Mouse (Mus musculus): ENCODE measurements around the gene Mrgpra6.

Gene Mrgpra6

GRCm38 (mm10) chr7:47204830-47205229, at the start of gene Mrgpra6:
TSS of gene Mrgpra6 (minus strand) at chr7:47204920.
- no peak for DNase-seq (ENCODE audit: low read depth, low spot score)

GRCm38 (mm10) chr7:47252770-47253169, 48.0 kb upstream of the Mrgpra6 start, which contains the start of gene Mrgpra9:
TSS of gene Mrgpra9 (minus strand) at chr7:47252848.
- DNase-seq (ENCODE audit: low read depth, low spot score), result no peak

- no peak for DNase-seq (ENCODE audit: low read depth, low spot score)
Measured at GRCm38 (mm10) chr7:47244658-47245057, 39.9 kb upstream of the Mrgpra6 start.

GRCm38 (mm10) chr7:47195271-47195670, 9.4 kb downstream of the Mrgpra6 start:
- no peak for DNase-seq (ENCODE audit: low read depth, low spot score)

GRCm38 (mm10) chr7:47170814-47171213, 33.9 kb downstream of the Mrgpra6 start:
- no peak for DNase-seq (ENCODE audit: low read depth, low spot score)

DNA sequence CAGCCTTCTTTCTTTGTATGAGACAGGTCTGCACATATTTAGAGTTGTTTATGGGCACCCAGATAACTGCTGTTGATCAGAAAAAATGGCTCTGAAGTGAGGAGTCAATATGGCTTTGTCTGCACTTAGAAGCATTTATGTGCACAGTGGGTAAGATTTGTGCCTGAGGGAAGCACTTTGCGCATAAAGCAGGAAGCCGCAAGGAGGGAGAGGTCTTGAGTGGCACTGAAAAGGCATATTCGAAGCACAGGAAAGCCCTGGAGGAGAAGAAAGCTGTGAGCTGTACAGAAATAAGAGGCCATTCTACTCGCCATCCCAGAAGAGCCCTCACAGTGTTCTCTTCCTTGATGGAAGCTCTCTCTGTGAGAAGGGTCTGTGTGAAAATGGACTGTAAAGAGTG, 39.7 kb downstream of the Mrgpra6 start:
- no peak for DNase-seq (ENCODE audit: low read depth, low spot score)

DNA sequence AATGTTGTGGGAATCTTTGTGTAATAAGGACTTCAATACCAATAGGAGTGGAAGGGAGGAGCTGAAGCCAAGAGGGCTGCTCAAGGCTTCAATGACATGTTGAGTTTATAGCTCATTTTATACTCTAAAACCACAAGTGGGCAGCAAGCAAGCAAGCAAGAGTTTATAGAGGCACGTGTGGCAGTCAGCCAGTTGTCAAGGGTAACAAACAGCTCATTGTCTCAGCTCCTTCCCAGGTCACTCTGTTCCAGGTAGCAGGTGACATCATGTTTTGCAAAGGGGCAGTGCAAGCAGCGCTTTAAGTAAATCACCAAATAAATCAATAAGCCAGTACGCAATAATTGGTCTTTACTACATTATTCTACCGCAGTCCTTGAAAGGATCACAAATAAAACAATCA, 41.5 kb downstream of the Mrgpra6 start:
- no peak for DNase-seq (ENCODE audit: low read depth, low spot score)

- no peak for DNase-seq (ENCODE audit: low read depth, low spot score)
Measured at GRCm38 (mm10) chr7:47158451-47158850, 46.3 kb downstream of the Mrgpra6 start.

- DNase-seq (ENCODE audit: low read depth, low spot score), result no peak
Measured at GRCm38 (mm10) chr7:47157743-47158142, 47.0 kb downstream of the Mrgpra6 start.

DNA sequence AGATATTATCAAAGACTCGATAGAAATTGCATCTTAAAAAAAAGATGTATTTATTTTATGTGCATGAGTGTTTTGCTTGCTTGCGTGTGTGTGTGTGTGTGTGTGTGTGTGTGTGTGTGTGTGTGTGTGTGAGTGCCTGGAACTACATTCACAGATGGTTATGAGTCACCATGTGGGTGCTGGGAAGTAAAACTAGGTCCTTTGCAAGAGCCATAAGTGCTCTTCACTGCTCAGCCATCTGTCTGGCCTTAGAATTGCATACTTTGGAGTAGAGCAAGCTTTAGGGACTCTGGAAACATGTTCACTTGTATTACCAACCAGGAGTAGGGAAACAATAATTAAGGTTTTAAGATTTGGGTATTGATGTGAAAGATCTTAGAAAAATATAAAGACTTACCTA, 48.9 kb downstream of the Mrgpra6 start:
- no peak for DNase-seq (ENCODE audit: low read depth, low spot score)

DNA sequence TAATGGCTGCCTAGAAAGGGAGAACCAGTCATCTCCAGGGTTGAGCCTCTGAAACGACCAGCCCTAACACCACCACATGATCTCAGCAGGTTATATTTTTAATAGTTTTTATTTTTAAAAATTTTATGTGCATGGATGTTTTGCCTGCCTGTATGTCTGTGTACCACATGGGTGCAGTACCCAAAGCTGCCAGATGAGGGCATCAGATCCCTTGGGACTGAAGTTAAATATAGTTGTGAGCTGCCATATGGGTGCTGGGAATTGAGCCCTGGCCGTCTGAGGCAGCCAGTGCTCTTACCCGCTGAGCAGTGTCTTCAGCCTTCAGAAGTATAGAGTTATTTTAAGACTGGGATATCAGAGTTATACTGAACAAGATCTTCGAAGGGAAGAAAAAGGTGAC, 49.3 kb downstream of the Mrgpra6 start:
- no peak for DNase-seq (ENCODE audit: low read depth, low spot score)

- DNase-seq (ENCODE audit: low read depth, low spot score), result peak; percentile 40
Measured at GRCm38 (mm10) chr7:47150420-47151061, 54.2 kb downstream of the Mrgpra6 start.

DNA sequence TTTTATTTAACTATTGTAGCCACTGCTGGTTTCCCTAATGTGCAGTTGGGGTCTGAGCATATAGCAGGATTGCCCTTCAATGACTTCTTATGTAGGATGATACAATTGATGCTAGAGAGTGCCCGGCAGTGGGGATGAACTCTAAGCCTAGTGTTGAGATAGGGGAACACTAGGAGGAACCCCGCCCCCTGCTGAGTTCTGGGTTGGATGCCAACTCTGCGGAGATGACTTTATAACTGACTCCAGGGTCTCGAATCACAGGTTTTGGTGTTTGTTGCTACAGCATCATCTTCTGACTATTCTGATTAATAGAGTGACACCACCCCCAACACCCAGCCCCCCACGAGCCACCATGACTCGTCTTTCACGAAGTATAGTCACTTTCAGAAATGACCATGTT, 56.4 kb downstream of the Mrgpra6 start:
- no peak for DNase-seq (ENCODE audit: low read depth, low spot score)

- no peak for DNase-seq (ENCODE audit: low read depth, low spot score)
Measured at GRCm38 (mm10) chr7:47146034-47146812, 58.5 kb downstream of the Mrgpra6 start.

DNA sequence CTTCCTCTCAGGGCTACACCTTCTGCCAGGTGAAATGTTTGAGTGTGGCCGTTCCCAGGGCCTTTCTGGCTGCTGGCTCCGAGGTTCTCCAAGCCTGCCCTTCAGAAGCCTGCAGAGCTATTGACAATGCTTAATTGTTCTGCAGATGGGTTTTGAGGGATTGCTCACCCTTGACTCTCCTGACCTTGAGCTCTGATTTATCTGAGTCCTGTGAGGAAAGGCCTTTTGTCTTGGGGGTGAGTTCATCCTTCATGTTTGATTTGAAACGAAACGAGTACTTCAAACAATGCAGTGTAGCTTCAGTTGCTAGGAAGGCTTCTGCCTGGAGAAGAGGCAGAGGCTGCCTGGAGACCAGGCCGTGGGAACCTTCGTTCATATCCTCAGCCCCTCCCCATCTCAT, 60.4 kb downstream of the Mrgpra6 start:
- no peak for DNase-seq (ENCODE audit: low read depth, low spot score)

- DNase-seq (ENCODE audit: low read depth, low spot score), result no peak
Measured at GRCm38 (mm10) chr7:47139823-47140325, 64.8 kb downstream of the Mrgpra6 start.
